Mouse (Mus musculus) G1E-ER4 (cell line): ENCODE results near the gene Gm5901. TPM values are rescaled to one million over a fixed set of nuclear protein-coding genes. Genes with fewer than 3 reads are reported as not detected.

Source experiments
- GATA1 ChIP-seq: IDR thresholded peaks from one replicate; pipeline ENCODE4 v1.8.0; 2012; ENCODE audit warnings: low read length, inconsistent platforms
- polyA plus RNA-seq: library from polyadenylated mRNA; stranded (reverse); fragments of >175 nt; gene quantifications from 2 replicates; pipeline ENCODE4 v1.2.3, GENCODE M21; 2012

Gene Gm5901
- polyA plus RNA-seq, 1 experiment, result not detected

DNA sequence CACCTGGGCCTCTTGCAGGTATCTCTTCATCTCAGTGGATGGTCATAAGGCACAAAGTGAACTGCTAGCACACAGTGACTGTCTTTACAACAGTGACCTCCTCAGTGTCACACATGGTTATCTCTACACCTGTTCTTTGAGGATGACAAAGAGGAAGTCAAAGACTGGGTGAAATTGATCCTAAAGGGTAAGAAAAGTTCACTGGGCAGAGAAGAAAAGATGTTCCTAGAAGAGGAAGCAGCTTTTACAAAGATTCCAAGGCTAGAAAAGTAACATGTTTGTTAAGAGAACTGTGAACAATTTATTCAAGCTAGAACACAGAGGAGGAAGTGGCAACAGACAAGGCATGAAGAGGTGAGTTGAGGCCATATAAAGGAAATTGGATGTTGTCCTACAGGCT lies 21.3 kb downstream of the Gm5901 start:
- TF ChIP-seq GATA1, result no peak

DNA sequence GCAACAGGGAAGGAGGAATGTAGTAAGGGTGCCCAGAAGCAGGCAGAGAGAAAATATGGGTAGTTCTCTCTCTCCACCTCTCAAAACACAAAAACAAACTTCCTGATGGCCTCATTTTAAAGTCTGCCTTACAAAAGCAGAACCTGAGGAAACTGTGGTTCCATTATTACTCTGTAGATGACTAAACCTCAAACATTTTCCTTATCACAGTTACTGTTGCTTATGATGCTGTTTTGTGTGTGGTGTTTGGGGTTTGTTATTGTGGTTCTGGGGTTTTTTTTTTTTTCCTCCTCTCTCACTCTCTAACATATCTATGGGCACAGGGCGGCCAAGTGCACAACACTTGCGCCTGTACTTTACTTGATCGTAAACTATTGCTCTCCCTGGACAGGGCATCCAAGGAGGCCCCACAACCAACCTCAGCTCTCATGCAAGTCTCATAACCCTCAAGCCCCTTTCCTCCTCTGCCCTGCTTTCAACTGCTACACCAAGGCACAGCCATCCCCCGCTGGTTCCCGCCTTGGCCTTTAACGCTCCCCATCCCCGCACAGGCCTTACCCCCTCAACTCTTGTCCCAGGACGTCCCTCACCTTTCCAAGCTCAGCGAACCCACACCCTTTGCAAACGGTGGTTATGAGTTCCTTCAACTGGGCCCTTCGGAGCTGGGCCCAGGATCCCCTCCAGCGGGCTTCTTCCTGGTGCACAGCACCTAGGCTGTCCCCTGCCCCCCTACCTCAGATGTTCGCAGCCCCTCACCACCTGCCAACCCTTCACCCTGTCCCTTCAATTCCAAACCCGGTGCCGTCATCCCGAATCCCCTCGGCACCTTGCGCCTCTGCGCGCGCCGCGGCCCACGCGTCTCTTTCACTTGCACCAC lies 24.5 kb downstream of the Gm5901 start:
- no peak for TF ChIP-seq GATA1

DNA sequence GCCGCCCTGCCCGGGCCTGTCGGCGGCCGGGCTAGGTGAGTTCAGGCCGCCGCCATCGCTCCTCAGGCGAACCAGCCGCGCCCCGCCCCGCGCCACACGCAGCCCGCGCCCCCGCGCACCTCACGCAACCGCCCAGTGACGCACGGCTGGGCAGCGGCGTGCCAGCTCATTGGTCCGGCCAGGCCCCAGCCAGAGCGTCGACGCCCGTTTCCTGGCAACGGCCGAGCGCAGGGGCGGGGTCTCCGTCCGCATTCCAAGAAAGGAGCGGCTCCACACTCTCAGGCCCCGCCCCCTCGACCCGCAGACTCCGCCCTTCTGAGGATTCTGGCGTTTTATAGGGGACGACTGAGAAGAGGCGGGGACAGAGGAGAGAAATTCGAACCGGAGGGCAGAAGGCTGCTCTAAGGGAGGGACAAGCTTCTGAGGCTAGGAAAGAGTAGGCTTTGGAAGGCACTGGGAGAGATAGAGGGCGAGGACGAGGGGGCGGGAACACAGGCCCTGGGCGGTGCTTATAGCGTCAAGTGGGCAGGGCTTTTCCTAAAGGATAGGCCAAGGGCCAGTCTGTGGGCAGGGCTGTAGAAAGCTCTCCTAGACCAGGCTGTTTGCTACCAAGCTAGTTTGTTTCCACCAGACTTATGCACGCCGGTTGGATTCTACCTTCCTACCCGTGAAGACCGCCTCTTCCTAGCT lies 25.2 kb downstream of the Gm5901 start, which contains the start of gene Fam160a2:
Gene Fam160a2, minus strand, starts transcription at position 120 of the 690 bp plus-strand sequence.
- no peak for TF ChIP-seq GATA1

DNA sequence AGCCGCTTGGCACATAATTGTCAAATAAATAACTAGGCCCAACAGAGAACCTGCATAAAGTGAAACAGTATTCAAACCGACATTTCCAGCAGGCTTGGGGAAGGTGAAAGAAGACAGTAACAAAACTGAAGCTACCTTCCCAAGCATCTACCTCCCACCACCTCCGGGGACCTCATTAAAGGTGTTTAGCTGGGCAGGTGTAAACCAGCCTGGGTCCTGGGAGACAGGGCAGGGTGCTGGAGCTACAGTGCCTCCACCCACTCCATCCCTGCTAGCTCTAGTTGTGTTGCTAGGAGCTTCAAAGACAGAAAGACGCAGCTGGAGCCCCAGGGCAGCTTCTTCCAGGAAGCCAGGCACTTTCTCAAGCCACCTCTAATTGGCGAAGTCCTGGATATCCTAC lies 29.4 kb downstream of the Gm5901 start, which contains the start of gene Cnga4:
Gene Cnga4, plus strand, starts transcription at position 301 of the 400 bp plus-strand sequence.
- no peak for TF ChIP-seq GATA1

DNA sequence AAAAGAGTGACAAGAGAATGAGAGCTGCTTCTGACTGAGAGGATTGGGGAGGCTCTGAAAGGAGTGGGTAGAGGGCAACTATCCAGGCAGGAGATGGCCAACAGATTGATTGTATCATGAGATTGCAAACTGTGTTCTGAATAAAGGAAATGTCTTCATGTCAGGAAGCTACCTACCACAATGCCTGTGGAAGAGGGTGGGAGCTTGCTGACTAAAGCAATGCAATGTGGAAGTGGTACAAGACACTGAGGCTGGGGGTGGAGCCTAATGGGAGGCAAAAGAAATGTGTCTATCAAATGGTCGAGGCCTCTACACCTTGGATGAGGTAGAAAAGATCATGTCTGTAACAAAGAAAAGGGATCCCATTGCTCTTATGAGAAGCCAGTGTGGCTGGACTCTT lies 31.5 kb downstream of the Gm5901 start:
- no peak for TF ChIP-seq GATA1

DNA sequence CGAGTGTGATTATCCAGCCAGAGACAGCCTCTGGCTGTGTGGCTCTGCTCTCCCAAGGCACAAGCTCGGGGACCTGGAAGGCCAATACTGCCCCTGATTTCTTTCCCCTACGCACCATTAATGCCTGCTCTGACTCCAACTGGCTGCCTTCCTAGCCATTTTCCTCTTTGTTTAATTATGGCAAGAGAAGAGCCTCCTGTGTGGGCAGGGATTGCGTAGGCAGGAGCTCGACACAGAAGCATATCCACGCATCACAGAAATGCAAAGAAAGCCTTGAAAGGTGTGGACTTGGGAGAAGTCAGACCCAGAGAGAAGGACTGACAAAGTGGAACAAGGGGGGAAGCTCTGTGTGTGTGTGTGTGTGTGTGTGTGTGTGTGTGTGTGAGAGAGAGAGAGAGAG lies 39.5 kb downstream of the Gm5901 start:
- TF ChIP-seq GATA1, result no peak

DNA sequence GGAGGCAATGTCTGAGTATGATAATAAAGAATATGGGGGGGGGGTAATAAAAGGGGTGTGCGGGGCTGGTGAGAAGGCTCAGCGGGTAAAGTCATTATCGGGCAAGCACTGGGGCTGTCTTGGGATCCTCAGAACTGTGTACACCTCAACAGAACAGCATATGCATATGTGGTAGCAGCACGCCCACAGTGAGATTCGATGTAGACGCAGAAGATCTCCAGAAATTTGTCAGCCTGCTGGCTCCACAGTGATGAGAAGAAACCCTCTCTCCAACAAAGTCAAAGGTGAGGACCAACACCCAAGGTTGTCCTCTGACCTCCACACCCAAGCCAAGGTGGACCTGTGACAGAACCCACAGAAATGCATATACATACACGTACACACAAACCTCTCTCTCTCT lies 41.7 kb downstream of the Gm5901 start:
- TF ChIP-seq GATA1, result no peak

DNA sequence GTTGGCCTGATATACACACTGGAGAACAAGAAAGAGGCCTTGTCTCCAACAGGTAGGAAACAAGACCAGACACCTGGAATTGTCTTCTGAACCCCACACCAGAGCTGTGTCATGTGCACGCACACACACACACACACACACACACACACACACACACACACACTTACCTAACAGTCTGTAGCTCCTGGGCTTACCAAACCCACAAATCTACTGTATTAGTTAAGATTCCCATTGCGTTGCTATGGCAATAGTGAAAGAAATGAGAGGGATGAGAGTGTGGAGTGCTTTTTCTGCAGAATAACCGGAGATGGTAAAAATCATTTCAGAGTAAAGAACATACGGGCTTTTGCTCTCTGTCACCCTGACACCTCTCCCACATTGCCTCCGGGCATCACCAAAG lies 43.3 kb downstream of the Gm5901 start:
- no peak for TF ChIP-seq GATA1

DNA sequence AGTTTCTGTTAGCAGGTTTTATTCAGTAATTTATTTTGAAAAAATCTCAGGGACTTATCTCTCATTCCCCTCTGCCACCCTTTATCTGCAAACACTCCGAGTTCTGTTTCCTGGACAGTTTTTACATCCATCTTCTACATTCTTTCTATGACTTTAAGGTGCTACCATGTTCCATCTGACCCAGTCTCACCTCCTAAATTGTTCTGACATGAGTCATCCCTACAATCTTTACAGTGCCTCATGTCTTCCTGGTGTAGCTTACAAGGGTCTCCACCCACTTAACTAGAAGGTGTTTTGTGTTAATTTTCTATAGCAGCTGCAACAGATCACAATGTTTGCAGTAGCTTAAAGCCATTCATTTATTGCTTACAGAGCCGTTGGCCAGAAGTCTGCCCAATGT lies 46.1 kb downstream of the Gm5901 start:
- TF ChIP-seq GATA1, result no peak

DNA sequence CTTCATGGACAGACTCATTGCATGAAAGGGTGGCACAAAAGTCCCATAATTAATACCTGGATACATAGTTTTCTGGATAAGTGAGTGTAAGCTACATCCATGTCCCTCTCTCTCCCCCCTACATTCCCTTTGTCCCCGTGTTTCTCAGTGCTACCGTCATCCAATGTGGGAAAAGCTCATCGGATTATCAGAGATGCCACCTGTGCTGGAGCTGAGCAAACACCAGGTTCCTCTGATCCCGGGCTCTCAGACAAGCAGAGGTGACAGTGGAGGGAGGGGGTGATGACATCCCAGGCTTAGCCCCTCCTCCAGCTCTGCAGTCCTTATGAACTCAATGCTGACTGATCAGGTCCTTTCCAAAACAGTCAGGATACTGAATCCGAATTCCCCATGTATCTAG lies 49.5 kb downstream of the Gm5901 start:
- no peak for TF ChIP-seq GATA1

DNA sequence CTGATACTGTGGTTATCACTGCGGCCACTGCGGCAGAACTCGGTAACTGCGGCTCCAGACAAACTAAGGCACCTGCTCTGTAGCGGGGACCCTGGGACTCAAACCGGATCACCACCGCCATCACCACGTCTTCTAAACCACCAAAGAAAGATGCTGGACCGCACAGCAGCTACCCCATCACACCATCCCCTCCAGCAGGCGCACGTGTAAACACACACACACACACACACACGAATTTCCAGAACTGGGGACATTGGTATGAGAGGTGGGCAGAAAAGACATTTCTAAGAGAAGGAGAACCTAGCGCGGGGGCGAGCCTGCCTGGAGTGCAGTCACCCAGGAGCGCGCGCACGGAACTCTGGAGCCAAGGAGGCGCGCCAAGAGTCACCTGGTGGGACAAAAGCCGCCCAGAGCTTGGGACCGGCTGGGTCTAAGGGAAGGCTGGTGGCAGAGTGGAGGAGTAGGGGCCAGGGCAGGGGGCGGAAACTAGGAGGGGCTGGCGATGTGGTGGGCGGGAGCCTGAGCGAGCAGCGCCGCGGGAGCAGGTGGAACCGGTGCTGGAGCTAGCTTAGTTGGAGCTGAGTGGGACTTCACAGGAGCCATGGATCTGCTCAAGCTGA lies 50.7 kb downstream of the Gm5901 start, which contains the start of gene Cckbr:
Gene Cckbr, plus strand, starts transcription at position 308 of the 620 bp plus-strand sequence.
- no peak for TF ChIP-seq GATA1

DNA sequence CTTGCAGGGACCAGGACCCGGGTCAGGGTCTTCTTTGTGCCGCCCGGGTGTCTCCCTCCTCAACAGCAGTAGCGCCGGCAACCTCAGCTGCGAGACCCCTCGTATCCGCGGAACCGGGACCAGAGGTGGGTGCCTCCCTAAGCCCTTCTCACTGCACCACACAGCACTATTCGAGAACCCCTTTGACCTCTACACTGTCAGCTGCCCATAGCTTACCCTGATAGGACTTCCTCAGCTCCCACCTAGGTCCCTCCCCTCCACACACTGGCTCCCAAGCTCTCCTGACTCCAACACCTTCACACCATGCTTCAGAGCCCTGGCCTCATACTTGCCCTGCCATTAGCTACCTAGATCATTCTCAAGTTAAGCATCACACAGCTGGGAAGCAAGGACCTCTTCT lies 51.2 kb downstream of the Gm5901 start:
- no peak for TF ChIP-seq GATA1

Other genes with a start within 250 kb of the Gm5901 start
- not detected in 2 replicates for gene Olfr683, start 228.0 kb upstream of the Gm5901 start, polyA plus RNA-seq
- gene Olfr684, start 211.4 kb upstream of the Gm5901 start, polyA plus RNA-seq, result not detected in 2 replicates
- gene Olfr685, start 189.0 kb upstream of the Gm5901 start, polyA plus RNA-seq, result not detected in 2 replicates
- gene Olfr686, start 167.6 kb upstream of the Gm5901 start, polyA plus RNA-seq, result not detected in 2 replicates
- not detected in 2 replicates for gene Olfr688, start 86.9 kb upstream of the Gm5901 start, polyA plus RNA-seq
- gene Olfr689, start 63.9 kb upstream of the Gm5901 start, polyA plus RNA-seq, result not detected in 2 replicates
- not detected in 2 replicates for gene Olfr690, start 40.9 kb upstream of the Gm5901 start, polyA plus RNA-seq
- not detected in 2 replicates for gene Olfr691, start 32.8 kb upstream of the Gm5901 start, polyA plus RNA-seq
- not detected in 2 replicates for gene Olfr692, start 6.8 kb upstream of the Gm5901 start, polyA plus RNA-seq
- 41.2 TPM in 2 replicates for gene Fam160a2, start 25.0 kb downstream of the Gm5901 start, polyA plus RNA-seq
- gene Cnga4, start 29.5 kb downstream of the Gm5901 start, polyA plus RNA-seq, result not detected in 2 replicates
- not detected in 2 replicates for gene Cckbr, start 50.7 kb downstream of the Gm5901 start, polyA plus RNA-seq
- not detected in 2 replicates for gene Cavin3, start 107.3 kb downstream of the Gm5901 start, polyA plus RNA-seq
- gene Smpd1, start 179.3 kb downstream of the Gm5901 start, polyA plus RNA-seq, result 21.0 and 24.4 TPM in 2 replicates
- 0.05 TPM in 1 of 2 replicates, not detected in the other for gene Apbb1, start 206.6 kb downstream of the Gm5901 start, polyA plus RNA-seq
- gene Hpx, start 225.1 kb downstream of the Gm5901 start, polyA plus RNA-seq, result not detected in 2 replicates